Mouse (Mus musculus) urinary bladder, adult 18-20 months (tissue): Measurements from ENCODE around the gene Reln.

Experiments used
- DNase-seq, 2 experiments: peaks; one replicate each; pipeline ENCODE4 v3.0.0; 2022; ENCODE audit warnings: low spot score in 2 of 2, mixed read lengths in 2 of 2

The Reln gene

DNA sequence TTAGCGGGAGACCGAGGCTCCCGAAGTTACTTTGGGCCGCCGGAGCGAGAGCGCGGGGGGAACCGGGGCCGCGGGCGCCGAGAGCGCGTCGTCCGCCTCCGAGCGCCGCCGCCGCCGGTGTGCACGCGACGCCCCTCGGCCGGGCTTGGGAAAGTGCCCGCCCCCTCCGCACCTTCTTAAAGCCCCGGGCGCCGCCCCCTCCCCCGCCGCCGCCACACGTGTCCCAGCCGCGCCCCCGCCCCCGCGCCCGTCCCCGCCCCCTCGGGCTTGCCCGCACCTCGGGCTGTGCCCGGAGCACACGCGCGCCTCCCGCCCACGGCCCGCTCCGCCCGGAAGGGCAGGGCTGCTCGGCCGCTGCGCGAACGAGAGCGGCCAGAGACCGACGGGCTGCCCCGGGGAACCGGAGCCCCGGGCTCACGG lies at the start of gene Reln:
Reln (minus strand) TSS at position 147 of the 420 bp plus-strand sequence.
- DNase-seq = peak in 1 of 2 experiments; percentile 4

DNA sequence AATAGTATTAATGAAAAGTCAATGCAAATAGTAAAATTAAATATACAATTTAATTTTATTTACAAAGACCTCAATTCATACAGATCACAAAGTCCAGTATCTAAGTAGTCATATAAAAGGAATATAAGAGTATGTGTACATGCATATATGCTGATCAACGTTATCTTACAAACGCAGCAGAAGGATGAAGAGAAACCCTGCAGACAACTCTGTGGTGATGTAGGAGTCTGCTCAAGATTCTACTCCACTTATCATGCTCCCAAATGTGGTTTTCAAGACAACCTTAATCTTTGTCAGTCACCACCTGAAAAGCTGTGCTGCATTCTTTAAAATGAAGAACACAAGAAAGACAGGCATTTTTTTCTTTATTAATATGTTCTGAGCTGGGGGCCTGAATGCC lies 44.0 kb upstream of the Reln start:
- DNase-seq = no peak

- no peak for DNase-seq
Measured at GRCm38 (mm10) chr5:22360510-22360909, 16.0 kb upstream of the Reln start.

GRCm38 (mm10) chr5:22348412-22348811 lies 3.9 kb upstream of the Reln start:
- no peak for DNase-seq

DNA sequence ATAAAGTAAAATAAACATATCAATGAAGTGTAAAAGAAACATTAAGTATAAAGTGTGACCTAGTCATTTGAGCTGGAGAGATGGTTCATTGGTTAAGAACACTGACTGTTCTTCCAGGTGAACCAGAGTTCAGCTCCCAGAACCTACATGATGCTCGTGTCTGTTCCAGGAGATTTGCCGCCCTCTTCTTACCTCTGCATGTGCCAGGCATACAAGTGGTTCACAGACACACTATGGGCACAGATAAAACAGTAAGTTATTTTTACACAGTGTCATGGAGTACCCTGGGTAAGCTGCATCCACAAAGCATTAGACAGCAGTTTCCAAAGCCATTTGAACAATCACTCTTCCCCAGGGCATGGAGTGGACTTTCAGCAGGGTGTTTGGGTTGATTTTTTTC lies 3.2 kb upstream of the Reln start:
- no peak for DNase-seq

DNA sequence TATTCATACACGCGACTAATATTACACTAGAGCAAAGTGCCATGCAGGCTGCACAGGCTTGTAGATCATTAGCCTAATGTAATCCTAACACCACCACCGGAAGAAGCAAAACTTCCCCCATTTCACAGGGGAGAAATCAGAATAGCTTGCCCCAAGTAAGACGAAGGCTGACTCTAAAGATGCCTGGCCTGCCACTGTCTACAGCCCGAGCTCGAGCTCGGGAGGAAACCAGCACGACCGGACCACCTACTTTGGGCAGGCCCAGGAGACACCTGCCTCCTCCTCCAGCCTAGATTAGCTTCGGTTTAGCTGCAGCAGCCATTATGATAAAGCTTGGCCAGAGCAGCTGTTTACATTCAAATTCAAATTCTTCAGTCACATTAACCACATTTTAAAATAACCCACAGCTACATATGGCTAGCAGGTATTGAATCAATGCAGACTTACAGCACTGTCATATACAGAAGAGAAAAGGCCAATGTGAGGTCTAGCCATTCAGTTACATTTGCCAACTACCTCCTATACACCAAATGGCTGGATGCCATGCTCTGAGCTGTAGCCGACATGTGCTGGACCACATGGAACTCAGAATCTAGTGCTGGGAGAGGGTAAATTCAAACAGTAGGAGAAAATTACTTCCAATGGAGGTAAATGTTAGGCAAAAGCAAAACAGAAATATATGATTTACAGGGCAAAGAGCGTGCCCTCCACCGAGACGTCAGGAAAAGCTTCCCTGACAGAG lies 1.6 kb upstream of the Reln start:
- no peak for DNase-seq

- DNase-seq = peak in 1 of 2 experiments; percentile 12
Measured at GRCm38 (mm10) chr5:22344976-22345651, 612 bp upstream of the Reln start.

GRCm38 (mm10) chr5:22343843-22344555 lies 503 bp downstream of the Reln start:
- DNase-seq = peak in 1 of 2 experiments; percentile 7

DNA sequence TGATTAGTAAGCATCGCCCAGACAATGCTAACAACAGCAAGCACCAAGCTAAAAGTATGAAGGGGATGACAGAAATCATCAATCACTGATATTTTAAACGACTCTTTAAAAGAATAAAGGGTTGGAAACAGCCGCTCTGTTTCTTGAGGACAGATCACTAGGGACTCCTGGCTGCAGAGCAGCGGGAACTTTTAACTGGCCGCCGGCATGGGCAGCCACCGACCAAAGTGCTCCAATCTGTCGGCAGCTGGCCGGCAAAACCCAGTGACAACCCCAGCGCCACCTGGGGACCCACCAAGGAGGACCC lies 1.0 kb downstream of the Reln start:
- DNase-seq = no peak

GRCm38 (mm10) chr5:22342461-22342860 lies 2.0 kb downstream of the Reln start:
- no peak for DNase-seq

DNA sequence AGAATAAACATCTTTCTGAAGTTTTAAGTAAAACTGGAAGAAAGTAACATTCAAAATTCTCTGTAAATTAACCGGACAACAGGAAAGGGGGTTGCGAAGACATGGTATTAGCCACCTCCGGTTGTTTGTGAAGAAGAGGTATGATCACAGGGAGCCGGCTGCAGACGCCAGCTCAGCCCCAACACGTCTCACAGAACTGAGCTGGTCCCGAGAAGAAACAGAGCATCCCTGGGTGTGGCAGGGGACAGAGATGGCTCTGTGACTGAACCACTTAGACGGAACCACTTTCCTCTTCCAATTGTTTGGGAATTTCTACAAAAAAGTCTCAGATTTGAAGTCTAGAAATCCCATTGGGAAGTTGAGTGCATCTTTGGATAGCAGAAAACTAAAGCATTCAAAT lies 3.5 kb downstream of the Reln start:
- DNase-seq = no peak

- DNase-seq = no peak
Measured at GRCm38 (mm10) chr5:22335408-22335807, 9.1 kb downstream of the Reln start.

GRCm38 (mm10) chr5:22330802-22331201 lies 13.7 kb downstream of the Reln start:
- no peak for DNase-seq

GRCm38 (mm10) chr5:22328431-22329359 lies 15.8 kb downstream of the Reln start:
- no peak for DNase-seq

DNA sequence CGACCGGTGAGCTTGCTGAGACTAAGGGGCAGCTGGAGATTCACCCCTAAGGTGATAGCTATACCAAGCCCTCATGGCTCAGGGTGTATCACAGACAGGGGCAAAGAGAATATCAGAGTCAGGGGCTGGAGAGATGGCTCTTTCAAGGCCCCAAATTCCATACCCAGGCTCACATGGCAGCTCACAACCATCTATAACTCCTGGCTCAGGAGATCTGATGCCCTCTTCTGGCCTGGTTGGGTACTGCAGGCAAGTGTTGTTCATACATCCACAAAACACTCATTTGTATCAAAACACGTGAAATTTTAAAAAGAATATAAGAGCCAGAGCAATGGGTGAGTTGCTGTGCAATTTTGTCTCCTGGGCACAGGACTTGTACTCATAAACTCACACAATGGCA lies 17.3 kb downstream of the Reln start:
- peak in 1 of 2 experiments; percentile 7 for DNase-seq

DNA sequence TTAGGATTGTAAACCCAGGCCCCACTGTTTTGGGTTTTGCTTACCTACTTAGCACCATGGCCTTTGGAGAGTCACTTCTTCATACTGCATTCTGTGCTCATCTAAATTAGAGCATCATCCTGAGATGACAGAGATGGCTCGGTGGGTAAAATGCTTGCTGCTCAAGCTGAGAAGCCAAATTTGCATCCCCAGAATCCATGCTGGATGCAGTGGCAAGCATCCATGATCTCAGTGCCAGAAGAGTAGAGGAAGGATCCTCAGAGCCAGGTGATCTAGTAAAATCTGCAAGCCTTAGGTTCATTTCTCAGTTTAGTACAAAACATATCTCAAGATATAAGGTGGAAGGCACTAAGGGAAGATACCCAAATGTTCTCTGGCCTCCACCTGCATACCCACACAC lies 20.7 kb downstream of the Reln start:
- no peak for DNase-seq

DNA sequence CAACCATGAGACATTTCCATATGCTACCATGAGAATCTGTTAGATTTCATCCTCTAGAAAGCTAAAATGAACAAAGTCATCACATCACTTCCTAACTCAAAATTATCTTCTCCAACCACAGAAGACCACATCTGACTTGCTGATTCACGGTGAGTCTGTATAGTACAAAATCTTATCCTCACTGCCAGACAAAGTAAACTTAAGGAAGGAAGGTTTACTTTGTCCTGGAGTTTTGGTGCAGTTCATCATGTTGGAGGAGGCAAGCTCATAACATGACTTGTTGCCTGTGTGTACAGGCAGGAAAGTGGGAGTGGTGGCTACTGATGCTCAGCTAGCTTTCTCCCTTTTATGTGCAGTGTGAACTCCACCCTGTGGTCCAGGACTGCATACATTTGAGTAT lies 26.7 kb downstream of the Reln start:
- DNase-seq = no peak

DNA sequence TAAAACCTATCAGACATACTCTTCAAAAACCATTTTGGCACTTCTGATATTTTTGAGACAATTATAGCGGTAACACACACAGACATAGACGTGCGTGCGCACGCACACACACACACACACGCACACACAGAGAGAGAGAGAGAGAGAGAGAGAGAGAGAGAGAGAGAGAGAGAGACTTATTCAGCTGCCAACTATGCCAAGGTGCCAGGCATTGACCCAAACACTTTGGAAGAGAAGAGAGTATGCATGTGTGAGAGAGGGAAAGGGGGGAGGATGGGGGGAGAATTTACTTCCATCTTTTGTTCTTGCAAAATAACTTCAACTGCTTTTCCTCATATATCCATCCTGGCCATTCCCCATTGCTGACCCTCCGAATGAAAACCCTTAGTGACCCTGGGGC lies 28.0 kb downstream of the Reln start:
- DNase-seq = no peak

GRCm38 (mm10) chr5:22315990-22316389 lies 28.5 kb downstream of the Reln start:
- no peak for DNase-seq

DNA sequence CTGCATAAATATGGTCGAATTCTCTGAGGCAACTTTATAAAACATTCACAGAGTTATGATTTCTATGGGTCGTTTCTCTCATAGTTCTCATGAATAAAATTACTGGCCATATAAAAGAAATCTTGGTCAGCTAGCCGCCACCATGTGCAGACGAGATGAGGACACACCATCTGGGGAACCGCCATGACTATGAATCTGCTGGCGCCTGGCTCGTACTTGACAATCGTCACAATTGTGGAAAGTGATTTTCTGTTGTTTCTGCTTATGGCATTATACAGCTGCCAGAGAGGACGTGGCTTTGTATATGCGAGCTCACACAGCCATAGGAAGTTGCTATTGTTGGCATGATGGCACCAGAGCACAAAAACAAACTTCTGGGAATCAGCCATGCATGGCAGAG lies 31.5 kb downstream of the Reln start:
- no peak for DNase-seq

DNA sequence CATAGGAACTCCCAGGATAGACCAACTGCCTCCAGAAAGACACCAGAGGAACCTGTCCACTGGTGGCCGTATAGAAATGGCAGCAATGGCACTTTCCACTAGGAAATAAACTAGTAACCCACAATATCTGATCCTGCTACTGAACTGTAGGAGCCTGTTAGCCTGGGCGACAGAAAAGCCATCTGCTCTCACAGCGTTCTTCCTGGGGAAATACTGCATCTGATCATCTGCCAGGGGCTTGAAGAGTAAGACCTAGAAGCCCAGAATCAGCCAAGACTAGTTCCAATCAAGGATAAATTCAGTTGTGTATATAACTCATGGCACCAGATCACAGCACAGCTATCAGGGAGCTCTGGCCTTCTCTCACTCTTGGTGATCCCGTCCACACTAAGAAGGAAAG lies 33.5 kb downstream of the Reln start:
- no peak for DNase-seq

DNA sequence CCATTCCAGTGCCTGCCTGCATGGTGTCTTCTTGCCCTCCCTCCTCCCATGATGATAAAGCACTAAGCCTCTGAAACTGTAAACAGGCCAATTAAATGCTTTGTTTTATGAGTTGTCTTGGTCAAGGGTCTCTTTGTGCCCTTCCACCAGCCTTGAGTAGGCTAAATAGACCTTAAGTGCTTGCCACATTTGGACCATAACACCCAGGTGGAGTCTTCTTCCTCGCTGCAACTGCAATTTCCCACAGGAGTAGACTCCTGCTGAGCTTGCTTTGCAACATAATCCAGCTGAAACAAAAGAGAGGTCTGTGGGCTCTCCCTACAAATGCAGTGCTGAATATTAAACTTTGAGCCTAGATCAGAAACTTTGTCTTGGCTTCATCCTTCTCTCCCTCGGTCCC lies 35.5 kb downstream of the Reln start:
- no peak for DNase-seq
